Mouse (Mus musculus): ENCODE measurements around the gene Micall1.
A peak's percentile ranks its signal among the peaks of the same experiment; 100 is the strongest.

Gene Micall1

DNA sequence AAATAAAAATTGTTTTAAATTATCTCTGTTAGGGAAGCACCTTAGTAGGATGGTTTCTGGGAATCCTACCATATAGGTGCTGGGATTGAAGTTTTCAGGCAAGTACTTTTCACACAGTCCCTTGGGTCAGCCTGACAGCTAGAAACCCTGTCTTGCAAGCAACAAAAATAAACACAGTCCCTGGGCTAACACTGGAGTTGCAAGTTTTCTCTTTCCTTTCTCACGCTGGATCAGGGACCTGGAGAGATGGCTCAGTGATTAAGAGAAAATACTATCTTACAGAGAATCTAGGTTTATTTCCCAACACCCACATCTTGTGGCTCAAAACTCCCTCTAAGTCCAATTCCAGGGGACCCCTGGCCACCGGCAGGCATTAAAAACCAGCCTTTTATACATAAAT lies 11.6 kb upstream of the Micall1 start:
- no peak for DNase-seq (ENCODE audit: low read depth, low spot score)

DNA sequence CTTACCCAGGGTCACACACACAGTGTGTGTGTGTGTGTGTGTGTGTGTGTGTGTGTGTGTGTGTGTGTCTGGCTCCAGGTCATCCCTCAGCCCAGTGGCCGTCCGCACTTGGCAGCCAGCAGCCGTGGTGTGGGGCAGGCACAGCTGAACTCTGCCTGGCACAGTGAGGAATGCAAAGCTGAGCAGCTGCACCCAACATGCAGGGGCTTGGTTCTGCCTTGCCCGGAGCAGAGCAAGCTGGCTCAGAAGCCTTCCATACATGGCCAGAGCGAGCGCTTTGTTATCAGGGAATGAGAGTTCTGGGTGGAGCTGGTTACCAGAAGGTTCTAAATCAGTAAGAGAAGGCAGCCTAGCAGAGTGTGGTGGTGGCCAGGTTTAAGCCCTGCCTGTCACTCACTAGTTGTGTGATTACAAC lies 11.1 kb upstream of the Micall1 start:
- DNase-seq (ENCODE audit: low read depth, low spot score): peak; percentile 94

DNA sequence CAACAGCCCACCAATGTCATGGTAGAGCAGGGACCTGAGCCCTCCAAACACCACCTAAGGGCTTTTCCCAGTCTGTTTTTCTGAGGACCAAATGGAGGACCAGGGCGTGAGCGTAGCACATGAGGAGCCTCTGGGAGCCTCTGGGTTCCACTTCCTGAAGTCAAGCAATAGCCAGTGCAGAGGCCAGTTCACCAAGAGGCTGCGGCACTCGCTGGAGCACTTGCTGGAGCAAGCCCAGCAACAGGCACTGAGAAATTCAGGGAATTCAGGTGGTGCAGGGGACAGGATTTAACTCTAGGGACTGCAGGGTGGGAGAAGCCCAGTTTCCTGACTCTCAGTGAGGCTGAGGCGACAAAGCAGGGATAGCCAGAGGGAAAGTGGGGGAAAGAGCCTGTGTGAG lies 10.5 kb upstream of the Micall1 start:
- no peak for DNase-seq (ENCODE audit: low read depth, low spot score)

DNA sequence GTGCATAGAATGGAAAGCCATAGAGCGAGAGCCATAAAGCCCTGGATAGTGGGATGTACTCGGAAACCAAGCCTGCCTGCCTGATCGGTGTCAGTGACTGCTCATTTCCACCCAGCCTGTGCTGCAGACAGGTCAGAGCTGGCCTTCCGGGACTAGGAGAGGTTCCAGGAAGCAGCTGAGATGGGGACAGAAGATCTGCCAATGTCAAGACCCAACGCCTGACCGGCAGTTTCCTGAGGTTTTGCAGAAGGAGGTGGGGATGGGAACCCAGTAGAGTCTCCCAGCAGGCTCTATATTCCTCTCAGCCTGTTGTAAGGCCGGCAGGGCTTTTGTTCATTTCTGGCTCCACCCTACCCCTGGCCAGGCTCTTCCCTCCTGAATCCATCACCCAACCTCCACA lies 9.8 kb upstream of the Micall1 start:
- DNase-seq (ENCODE audit: low read depth, low spot score): no peak

DNA sequence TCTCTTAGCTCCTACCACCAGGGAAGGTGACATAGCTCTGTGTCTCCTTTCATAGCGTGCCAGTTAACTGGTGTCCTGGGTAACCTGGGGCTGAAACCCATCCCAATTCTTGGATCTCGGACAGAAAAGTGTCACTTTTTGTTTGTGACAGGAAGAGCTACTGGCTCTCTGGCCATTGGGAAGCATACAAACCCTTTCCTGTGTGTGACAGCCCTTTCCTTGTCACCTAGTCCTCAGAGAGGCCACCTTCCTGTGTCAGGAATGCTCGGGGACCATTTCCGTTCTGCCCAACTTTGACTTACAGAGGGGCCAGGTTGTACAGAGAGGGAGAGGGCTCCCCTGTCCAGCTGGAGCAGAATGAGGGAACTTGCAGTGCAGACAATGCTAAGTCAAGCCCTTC lies 9.2 kb upstream of the Micall1 start:
- no peak for DNase-seq (ENCODE audit: low read depth, low spot score)

DNA sequence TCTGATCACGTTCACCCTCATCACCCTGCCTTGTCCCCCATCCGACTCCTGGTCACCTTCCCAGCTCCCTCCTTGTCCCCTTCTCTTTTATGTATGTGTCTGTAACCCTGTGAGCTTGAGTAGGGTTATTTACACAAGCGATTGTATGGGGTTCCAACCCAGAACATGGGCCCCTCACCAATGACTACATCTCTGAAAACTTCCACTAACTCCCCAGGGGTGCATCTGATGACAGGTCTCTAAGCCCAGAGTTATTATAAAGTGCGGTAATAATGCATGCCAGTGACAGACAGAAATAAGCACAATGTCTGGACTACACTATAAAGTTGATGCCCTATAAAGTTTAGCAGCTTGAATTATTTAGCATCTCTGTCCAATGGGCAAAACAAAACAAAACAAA lies 8.3 kb upstream of the Micall1 start:
- no peak for DNase-seq (ENCODE audit: low read depth, low spot score)

DNA sequence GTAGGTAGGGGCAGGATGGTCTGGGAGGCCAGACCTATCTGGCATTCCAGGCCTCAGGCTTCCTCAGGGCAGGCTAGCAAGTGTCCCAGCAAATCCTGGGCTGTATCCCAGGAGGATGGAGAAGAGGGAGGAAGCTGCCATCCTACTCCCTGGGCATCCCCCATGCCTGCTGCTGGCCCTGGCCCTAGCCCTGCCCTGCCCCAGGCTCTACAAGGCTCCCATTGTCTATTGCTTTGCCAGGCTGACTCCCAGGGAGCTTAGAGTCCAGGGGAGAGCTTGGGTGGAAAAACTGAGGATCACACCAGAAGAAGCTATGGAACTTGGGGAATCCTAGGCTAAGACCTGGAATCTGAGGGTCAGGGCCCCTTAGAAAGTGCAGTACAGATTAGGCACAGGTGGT lies 7.2 kb upstream of the Micall1 start:
- peak; percentile 76 for DNase-seq (ENCODE audit: low read depth, low spot score)

DNA sequence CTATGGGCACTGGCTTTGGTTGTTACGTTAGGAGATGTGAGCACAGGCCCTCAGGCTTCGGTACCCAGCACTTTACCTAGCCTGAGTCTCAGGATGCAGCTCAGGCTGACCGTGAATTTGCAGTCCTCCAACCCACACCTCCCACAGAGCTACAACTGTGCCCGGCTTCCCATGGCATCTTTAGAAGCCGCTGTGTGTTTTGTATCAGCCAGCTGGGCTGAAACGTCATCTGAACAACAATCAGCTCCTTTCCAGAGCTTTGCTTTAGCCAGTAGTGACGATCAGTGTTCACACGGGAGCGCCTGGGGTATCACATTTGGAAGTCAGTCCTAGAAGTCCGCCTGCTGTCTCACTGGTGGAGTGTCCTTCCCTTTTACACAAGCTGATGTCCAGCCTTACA lies 5.4 kb upstream of the Micall1 start:
- peak; percentile 78 for DNase-seq (ENCODE audit: low read depth, low spot score)

DNA sequence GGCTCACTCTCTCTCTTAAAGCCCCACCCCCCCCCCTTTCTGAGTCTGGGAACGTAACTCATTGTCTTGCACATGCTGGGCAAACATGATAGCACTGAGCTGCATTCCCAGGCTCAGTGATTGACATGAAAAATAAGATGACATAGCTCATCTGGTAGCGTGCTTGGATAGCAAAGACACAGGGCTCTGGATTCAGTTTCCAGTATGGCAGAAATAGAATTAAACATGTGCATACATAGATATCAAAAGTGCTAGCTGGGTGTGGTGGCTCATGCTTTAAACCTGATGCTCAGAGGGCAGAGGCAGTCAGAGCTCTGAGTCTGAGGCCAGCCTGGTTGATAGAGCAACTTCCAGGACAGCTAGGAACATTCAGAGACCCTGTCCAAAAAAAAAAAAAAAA lies 2.9 kb upstream of the Micall1 start:
- DNase-seq (ENCODE audit: low read depth, low spot score): no peak

DNA sequence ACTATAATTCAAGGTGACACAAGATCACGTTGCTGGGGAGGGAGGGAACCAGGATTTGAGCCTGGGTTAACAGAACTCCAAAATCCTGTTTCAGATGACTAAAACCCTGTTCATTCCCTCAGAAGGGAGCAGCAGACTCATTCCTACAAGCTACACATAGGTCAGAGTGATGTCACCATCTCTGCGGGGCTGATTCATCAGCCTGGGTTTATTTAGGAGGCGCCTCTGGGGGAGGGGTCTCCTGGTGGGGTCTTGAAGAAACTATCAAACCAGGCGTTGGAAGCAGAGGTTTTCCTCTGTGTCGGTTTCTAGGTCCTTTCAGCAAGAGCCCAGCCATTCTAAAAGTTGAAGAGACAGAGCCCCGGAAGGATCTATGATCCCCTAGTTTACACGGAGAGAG lies 732 bp upstream of the Micall1 start:
- peak; percentile 50 for DNase-seq (ENCODE audit: low read depth, low spot score)

DNA sequence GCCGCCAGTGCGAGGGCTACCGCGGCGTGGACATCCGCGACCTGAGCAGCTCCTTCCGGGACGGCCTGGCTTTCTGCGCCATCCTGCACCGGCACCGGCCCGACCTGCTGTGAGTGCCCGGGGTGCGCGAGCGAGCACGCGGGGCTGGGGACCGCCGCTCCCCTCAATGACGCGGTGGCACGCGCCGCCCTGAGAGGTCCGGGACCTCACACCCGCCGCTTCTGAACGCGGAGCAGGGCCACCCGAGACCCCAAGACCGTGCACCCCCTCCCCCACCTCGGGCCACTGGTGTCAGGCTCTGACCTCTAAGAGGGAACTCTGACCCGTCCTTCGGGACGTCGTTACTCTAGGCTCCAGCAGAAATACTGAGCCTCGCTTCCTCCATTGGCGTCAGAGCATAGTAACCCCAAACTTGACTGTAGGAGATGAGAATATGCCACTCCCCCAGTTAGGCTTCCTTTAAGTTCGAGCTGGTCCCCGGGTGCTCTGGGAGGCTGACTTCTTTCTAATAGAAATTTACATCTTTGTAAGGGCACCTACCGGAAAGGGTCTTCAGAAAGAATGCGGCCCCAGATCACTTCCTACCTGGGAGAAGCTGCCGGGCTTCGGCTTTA lies 730 bp downstream of the Micall1 start:
- DNase-seq (ENCODE audit: low read depth, low spot score): peak; percentile 37

DNA sequence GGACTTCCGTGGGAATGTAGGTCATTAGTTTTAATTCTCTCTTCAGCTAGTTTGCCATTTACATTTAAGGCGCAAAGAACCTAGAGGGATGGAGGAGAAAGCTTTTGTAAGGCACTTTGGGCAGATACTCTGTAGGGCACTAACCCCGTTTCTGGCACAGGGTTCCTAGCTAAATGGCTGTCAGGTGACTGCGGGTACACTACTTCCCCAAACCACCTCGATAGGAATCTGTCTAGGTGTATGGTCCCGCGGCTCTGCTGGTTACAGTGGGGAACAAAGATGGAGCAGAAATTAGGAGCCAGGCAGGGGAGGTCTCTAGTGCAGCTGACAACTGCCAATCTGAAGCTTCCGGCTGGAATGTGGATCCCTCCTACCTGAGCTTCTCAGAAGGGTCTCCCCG lies 1.3 kb downstream of the Micall1 start:
- no peak for DNase-seq (ENCODE audit: low read depth, low spot score)

DNA sequence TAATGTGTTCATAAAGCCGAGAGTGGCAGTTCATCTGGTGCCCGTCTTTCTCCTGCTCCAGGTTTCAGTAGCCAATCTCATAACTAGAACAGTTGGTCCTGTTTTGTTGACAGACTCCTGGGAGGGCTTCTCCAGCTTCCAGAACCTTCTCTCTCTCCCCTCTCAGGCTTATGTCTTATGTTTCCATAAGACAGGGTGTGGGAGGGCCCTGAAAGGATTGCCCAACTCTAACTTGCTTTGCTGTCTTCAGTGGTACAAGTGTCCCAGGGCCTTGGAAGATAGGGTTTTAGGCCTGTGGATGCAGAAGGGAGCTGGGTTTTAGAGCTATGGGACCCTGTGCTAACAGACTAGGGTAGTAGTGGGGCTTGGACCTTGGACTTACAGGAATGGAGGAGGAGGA lies 1.8 kb downstream of the Micall1 start:
- DNase-seq (ENCODE audit: low read depth, low spot score): no peak

DNA sequence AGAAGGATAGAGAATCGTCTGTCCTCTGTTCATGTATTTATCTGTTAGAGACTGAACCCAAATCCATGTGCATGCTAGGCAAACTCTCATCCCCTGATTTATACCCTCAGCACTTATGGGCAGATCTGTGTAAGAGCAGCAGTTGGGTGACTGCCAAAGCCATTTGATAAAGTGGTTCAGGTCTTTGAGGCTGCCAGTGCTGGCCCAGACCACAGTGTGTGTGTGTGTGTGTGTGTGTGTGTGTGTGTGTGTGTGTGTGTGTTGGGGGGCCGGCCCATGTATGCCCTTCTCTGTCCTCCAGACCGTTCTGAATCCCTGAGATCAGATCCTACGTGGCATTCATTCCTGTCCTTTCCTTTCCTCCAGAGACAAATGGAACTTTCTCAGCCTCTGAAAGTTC lies 3.1 kb downstream of the Micall1 start:
- no peak for DNase-seq (ENCODE audit: low read depth, low spot score)

DNA sequence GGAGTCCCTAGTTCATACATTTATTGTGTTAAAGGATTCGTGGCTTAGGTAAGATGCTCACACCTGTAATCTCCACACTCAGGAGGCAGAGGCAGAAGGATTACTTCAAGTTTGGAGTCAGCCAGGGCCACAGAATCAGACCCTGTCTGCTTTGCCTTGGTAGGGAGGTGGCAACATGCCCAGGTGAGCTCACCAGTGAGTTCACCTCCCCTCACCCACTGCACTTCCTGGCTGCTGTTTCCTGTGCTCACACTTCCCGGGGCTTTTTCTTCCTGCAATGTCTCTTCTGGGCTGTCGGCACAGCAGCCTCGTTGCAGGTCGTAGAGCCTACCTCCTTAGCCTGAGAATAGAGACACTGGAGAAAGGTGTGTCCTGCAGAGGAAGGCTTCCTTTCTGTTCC lies 6.6 kb downstream of the Micall1 start:
- no peak for DNase-seq (ENCODE audit: low read depth, low spot score)

DNA sequence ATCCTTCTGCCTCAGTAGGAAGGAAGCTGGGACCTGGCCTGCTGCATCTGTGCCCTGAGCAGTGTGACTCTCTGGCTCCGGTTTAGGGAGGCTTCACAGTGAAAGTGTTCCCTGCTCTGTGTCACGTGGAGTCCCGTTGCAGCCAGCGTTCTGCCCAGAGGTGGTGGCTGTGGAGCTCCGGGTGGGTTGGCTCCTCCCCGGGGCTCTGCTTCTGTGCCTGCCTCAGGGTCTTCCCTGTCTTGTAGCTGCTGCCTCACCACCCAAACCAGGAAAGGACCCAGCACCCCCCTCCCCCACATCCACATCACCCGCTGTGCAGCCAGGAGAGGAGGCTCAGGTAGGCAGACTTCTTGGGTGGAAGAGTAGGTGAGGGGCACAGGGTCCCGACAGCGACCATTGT lies 10.8 kb downstream of the Micall1 start:
- DNase-seq (ENCODE audit: low read depth, low spot score): no peak

DNA sequence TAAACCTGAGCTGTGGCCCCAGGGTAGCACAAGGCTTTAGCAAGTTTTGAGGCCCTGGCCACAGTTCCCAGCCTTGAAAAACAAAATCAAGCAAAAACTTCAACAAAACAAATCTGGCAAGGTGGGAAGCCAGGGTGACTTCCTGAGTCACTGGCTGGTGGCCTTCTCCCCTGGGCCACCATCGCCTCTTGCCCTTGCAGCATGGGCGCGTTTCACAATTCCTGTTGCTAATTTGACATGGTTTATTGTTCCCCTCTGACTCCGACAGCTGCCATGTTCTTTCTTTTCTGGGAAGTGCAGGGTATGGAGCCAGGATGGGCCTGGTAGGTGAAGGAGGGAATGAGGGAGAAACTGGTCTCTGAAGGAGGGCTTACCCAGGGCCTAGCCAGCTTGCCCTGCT lies 13.4 kb downstream of the Micall1 start:
- DNase-seq (ENCODE audit: low read depth, low spot score): no peak

DNA sequence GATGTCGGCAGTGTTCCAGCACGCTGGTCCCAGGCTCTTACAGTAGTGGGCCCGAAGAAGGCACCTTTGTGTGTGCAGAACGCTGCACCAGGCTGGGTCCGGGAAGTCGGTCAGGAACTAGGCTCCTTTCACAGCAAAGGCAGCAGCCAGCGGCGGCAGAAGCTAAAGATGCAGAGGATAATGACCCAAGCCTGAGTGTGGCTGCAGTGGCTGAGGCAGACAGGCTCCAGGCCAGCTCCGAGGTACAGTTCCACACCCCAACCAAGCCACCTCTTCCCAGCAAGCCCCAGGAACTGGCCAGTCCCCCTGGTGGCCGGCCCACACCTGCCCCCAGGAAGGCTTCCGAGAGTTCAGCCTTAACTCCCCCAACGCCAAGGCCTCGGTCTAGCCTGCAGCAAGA lies 13.8 kb downstream of the Micall1 start:
- DNase-seq (ENCODE audit: low read depth, low spot score): no peak

DNA sequence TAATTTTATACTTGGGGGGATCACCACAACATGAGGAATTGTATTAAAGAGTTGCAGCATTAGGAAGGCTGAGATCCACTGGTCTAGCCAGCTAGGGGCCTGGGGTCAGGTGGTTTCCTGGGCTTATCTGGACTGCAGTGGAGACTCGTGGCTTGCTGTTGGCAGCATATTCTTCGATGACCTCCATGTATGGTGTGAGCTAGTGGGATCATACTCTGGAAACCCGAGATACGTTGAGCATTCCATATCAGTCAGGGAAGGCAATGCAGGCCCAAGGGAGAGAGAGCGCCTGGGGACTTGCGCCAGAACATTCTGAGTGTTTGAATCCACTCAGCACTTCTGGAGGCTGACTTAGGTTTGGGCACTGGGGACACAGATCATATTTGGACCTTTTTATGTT lies 15.1 kb downstream of the Micall1 start:
- no peak for DNase-seq (ENCODE audit: low read depth, low spot score)

DNA sequence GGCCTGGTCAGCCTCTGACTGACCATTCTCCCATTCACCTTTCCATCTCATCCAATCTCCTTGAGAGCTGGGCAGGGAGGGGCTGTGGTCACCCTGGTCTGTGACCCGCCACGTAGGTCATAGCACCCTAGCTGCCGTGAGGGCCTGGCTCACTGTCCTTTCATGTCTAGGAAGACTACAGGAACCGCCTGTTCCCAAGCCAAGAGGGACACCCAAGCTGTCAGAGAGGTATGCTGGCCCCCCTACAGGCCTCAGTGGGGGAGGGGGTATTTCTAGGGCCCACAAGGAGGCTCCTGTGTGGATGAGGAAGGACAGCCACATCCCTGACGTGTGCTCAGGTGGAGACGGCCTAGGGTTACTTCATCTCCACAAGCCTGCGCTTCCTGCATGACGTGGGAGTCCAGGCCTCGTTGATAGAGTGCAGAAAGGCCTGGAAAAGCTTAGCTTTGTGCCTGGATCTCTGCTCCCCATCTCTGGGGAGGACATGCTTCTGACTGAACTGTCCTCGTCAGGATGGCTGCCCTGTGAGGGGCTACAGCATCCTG lies 15.7 kb downstream of the Micall1 start:
- DNase-seq (ENCODE audit: low read depth, low spot score): no peak

DNA sequence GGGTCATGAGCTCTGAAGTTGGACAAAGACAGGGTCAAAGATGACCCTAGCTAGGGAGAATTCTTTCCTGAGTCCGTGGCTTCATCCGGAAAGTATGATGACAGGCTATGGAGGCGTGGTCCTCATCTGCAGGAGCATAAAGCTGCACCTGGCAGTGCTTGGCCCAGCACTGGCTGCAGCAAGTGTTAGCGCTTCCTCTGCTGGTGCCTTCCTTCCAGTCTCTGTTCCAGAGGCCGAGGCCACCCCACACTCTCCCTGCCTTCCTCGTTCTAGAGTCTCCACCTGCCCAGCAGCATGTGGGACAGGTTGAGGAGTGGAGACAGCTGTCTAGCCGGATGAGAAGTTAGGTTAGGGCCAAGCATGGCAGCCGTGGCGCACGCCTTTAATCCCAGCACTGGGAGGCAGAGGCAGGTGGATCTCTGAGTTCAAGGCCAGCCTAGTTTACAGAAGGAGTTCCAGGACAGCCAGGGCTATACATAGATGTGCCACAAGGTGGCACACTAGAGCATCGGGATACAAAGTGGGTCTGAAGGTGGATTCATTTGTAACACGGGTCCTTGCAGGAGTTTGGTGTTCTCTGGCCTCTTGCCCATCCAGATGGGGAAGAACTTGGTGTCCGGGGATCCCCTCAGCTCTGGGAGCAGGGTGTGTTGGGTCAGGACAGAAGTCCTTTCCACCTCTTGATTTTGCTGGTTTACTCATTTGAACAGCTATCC lies 17.7 kb downstream of the Micall1 start:
- DNase-seq (ENCODE audit: low read depth, low spot score): peak; percentile 54

DNA sequence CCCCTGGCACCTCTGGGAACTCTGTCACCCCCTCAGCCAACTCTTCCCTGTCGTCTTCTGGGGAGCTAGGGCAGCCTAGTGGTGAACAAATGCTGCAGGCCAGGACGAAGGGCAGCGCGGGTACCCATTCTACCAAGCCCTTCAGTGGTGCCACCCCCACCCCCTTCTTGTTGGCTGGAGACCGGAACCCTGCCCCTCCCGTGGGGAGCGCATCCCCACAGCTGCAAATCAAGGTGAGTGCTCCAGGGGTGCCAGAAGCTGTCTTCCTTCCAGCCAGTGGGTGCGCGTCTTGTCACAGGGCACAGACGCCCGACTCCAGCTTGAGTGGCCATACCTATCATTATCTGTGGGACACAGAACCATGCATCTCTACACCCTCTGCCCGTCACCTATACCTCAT lies 18.4 kb downstream of the Micall1 start:
- DNase-seq (ENCODE audit: low read depth, low spot score): no peak

DNA sequence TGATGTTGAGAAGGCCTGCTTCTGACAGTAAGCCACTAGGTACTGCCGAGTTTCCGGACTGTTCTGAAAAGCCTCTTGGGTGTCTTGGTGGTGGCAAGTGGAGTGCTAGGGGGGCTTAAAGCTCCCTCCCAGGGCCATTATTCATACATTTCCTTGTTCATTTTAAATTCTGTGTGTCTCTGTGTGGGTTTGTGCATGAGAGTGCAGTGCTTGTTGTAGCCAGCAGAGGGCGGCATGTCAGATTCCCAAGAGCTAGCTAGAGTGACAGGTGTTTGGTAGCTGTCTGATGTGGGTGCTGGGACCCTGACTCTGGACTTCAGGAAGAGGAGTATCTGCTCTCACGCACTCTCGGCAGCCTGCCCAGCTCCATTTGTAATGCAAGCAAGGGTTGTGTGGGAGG lies 19.5 kb downstream of the Micall1 start:
- DNase-seq (ENCODE audit: low read depth, low spot score): no peak

DNA sequence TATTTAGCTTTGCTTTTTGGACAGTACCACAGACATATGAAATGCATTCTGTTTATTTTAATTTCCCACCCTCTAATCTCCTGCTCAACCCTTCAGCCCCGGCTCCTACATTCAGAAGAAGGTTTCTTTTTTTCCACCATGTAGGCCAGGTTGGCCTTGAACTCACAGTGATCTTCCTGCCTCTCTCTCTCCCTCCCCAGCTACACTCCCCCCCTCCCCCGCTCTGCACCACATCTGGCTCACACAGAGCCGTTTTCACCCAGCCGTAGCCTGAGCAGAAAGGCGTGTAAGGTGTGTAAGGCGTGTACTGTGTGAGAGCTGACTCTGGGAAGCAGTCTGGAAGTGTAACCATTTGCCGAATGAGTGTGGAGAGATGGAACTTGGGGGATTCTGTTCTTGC lies 20.6 kb downstream of the Micall1 start:
- no peak for DNase-seq (ENCODE audit: low read depth, low spot score)
